Mouse (Mus musculus): ENCODE data around the gene Mmp19.
"Not testable (repeated sequence)": the region's sequence is repeated elsewhere in the genome, so short reads cannot be mapped to it uniquely, and the experiment has no call there.

Gene Mmp19

GRCm38 (mm10) chr10:128801981-128802495 is 11.3 kb downstream of the Mmp19 start:
- DNase-seq (ENCODE audit: low spot score) = no peak

GRCm38 (mm10) chr10:128802956-128803355 is 12.2 kb downstream of the Mmp19 start:
- DNase-seq (ENCODE audit: low spot score) = no peak

GRCm38 (mm10) chr10:128803361-128803760 is 12.7 kb downstream of the Mmp19 start:
- no peak for DNase-seq (ENCODE audit: low spot score)

- DNase-seq (ENCODE audit: low spot score) = no peak
These were observed 13.1 kb downstream of the Mmp19 start, which contains the start of gene Dnajc14 for GRCm38 (mm10) chr10:128803771-128804270. Gene Dnajc14, plus strand, starts transcription at chr10:128804062.

- peak; percentile 28 for DNase-seq (ENCODE audit: low spot score)
These were observed 13.8 kb downstream of the Mmp19 start, which contains the start of gene Tmem198b for GRCm38 (mm10) chr10:128804271-128805091. Gene Tmem198b, minus strand, starts transcription at chr10:128804370.

GRCm38 (mm10) chr10:128805092-128806000 is 14.6 kb downstream of the Mmp19 start:
- peak; percentile 90 for DNase-seq (ENCODE audit: low spot score)

GRCm38 (mm10) chr10:128806086-128806485 is 15.4 kb downstream of the Mmp19 start:
- DNase-seq (ENCODE audit: low spot score) = no peak

GRCm38 (mm10) chr10:128807018-128807417 is 16.3 kb downstream of the Mmp19 start:
- DNase-seq (ENCODE audit: low spot score) = no peak

- DNase-seq (ENCODE audit: low spot score) = no peak
These were observed 26.3 kb downstream of the Mmp19 start, which contains the start of gene Sarnp for GRCm38 (mm10) chr10:128817033-128817432. Gene Sarnp, plus strand, starts transcription at chr10:128817333.

- DNase-seq (ENCODE audit: low spot score) = no peak
These were observed 29.5 kb downstream of the Mmp19 start for GRCm38 (mm10) chr10:128820217-128820616.

- DNase-seq (ENCODE audit: low spot score) = peak; percentile 97
These were observed 30.8 kb downstream of the Mmp19 start, which contains the start of gene Ormdl2 for GRCm38 (mm10) chr10:128821358-128822056. Gene Ormdl2, minus strand, starts transcription at chr10:128821645.

- no peak for DNase-seq (ENCODE audit: low spot score)
These were observed 31.4 kb downstream of the Mmp19 start for GRCm38 (mm10) chr10:128822135-128822534.

GRCm38 (mm10) chr10:128823087-128823486 is 32.4 kb downstream of the Mmp19 start:
- DNase-seq (ENCODE audit: low spot score) = not testable (repeated sequence)

GRCm38 (mm10) chr10:128823821-128824220 is 33.1 kb downstream of the Mmp19 start:
- DNase-seq (ENCODE audit: low spot score) = no peak

GRCm38 (mm10) chr10:128837400-128837799 is 46.7 kb downstream of the Mmp19 start:
- no peak for DNase-seq (ENCODE audit: low spot score)

GRCm38 (mm10) chr10:128839434-128839833 is 48.7 kb downstream of the Mmp19 start:
- DNase-seq (ENCODE audit: low spot score) = no peak

GRCm38 (mm10) chr10:128840612-128841011 is 49.9 kb downstream of the Mmp19 start:
- DNase-seq (ENCODE audit: low spot score) = no peak

GRCm38 (mm10) chr10:128843260-128843659 is 52.5 kb downstream of the Mmp19 start:
- no peak for DNase-seq (ENCODE audit: low spot score)

- no peak for DNase-seq (ENCODE audit: low spot score)
These were observed 54.8 kb downstream of the Mmp19 start for GRCm38 (mm10) chr10:128845516-128845915.

- no peak for DNase-seq (ENCODE audit: low spot score)
These were observed 56.0 kb downstream of the Mmp19 start for GRCm38 (mm10) chr10:128846664-128847063.

GRCm38 (mm10) chr10:128848426-128848825 is 57.7 kb downstream of the Mmp19 start:
- DNase-seq (ENCODE audit: low spot score) = no peak

Data from spleen, adult 12 weeks (tissue).